Mouse (Mus musculus): ENCODE results near the gene Vmn1r85. TPM values are rescaled to one million over a fixed set of nuclear protein-coding genes. Genes with fewer than 3 reads are reported as not detected.

Gene Vmn1r85
- polyA plus RNA-seq, 1 experiment from 2014 or later = not detected

DNA sequence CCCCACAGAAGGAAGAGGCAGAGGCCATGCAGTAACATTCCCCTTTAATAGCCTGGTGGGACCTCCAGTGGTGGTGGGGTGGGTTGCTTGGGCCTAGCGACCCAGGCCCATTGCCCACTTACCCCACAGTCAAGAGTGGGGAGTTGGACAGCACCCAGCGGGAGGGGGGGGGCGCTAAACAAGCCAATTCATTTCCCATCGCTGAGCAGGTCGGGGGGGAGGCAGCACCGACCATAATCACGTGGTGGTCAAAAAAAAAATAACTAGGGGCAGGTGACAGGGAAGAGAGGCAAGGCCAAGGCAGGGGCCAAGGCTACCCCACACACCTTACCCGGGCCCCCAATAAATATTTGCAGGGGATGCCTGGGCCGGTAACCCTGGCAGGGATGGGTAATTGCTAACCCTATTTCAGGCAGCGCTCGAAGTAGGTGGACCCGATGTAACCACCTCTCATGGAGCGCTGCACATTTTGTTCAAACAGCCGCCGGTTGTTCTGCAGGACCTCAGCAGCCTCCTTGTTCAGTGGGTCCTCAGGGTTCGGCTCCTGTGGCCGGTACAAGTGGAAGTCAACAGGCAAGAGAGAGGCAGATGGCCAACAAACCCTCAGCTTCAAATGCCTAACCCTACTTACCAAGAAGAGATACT is 59.6 kb downstream of the Vmn1r85 start:
- Histone ChIP-seq H3K27me3 (replicated peaks; ENCODE audit: control insufficient read depth, insufficient read depth, low read length) (no peaks in the 10 kb centered on the region), H3K36me3 (ENCODE audit: control insufficient read depth, insufficient read depth, low read length) (peaks cover 32% of the 10 kb centered on the region), H3K27ac (ENCODE audit: low read depth, low read length) (peak overlapping the region; percentile 94), H3K4me1 (replicated peaks; ENCODE audit: control insufficient read depth, insufficient read depth, low read length) (peaks cover 26% of the 10 kb centered on the region), H3K4me3 (ENCODE audit: low read depth, low read length) (peak overlapping the region; percentile 85), H3K9me3 (ENCODE audit: control insufficient read depth, low read length) (no peaks in the 10 kb centered on the region), H3K9ac (ENCODE audit: low read depth, low read length) (peak overlapping the region; percentile 99), H3K4me2 (peak overlapping the region; percentile 88)
- DNase-seq (ENCODE audit: low spot score) (no peak), ATAC-seq (replicated peaks; ENCODE audit: low FRiP score) (no peak)
- 83% methylated on average over 17 of the region's 17 CpGs for WGBS

DNA sequence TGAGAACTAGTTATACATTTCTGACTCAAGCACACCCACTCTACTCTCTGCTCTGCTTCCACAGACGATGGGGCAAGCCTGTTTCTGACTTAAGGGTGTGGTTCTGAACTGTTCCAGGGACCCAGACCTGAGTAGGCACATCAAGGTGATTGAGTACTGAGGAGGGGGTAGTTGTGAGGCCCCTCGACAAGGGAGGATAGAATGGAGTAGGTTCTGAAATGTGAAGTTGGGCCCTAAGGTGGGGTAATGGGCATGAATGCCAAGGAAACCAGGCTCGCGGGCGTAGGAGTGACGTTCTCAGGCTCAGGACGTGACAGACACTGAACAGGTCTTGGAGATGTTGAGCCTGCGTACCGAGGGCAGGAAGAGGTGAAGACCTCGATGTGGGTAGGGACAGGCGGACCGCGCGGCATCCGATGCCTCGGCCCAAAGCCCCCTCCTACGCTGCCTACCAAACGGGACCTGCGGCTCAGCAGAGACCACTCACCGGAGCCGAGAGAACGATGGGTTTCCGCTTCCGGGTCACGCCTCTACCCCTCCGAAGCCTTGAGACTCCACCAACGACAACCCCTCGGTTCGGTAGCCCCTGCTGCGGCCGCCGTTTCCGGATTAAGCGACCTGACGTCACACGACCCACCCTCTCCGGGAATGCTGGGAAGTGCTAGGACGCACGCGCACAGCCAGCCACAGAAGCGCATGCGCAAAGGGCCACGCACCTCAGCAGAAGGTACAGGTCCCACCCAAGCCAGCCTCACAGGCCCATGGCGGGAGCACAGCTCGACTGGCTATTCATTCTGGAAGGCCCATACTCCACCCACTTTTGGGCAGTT is 60.6 kb downstream of the Vmn1r85 start, which contains the start of gene Chmp2a:
Gene Chmp2a (minus strand): TSS at position 660 of the 830 bp plus-strand sequence.
- Histone ChIP-seq H3K36me3 (ENCODE audit: control insufficient read depth, insufficient read depth, low read length) (peaks cover 41% of the 10 kb centered on the region), H3K9me3 (ENCODE audit: control insufficient read depth, low read length) (no peaks in the 10 kb centered on the region), H3K9ac (ENCODE audit: low read depth, low read length) (peak within 1 kb of the TSS; percentile 99), H3K27ac (ENCODE audit: low read depth, low read length) (peak within 1 kb of the TSS; percentile 94), H3K4me3 (ENCODE audit: low read depth, low read length) (peak within 1 kb of the TSS; percentile 85), H3K4me2 (peak within 1 kb of the TSS; percentile 88), H3K27me3 (replicated peaks; ENCODE audit: control insufficient read depth, insufficient read depth, low read length) (no peaks in the 10 kb centered on the region), H3K4me1 (replicated peaks; ENCODE audit: control insufficient read depth, insufficient read depth, low read length) (peaks cover 25% of the 10 kb centered on the region)
- under 1% methylated on average over 45 of the region's 45 CpGs for WGBS
- DNase-seq (ENCODE audit: low spot score) (peak; percentile 97), ATAC-seq (replicated peaks; ENCODE audit: low FRiP score) (peak; percentile 80)

DNA sequence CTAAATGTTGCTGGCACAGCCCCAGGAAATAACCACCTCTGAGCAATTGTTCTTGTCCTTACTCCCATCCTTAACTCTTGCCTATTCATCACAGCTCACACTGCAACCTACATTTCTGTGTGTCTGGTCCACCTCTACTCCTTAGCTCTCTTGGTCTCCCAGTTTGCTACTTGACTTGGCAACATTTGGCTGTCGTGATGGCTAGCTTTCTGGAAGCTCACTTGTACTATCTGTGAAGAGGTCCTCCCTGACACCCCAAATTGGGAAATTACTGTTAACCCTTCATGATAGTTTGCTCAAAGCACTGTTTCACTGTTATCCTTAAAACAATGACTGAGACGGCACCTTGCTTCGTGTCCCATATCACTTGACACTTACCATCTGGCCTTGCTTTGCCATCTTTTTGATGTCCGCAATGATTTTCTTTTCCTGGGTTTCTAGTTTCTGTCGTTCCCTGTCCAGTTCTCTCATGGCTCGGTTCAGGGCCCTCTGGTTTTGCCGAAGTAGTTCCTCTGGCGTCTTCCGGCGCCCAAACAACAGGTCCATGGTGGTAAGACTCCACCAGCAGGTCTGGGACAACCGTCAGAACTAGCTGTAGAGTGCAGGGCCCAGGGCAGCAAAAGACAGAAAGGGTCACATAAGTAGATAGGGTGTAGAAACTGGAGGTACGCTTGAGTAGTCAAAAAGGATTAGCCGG is 61.4 kb downstream of the Vmn1r85 start:
- H3K4me2 ChIP-seq = peak overlapping the region; percentile 88
- H3K4me1 ChIP-seq (replicated peaks; ENCODE audit: control insufficient read depth, insufficient read depth, low read length) = peaks cover 17% of the 10 kb centered on the region
- peak overlapping the region; percentile 94 for H3K27ac ChIP-seq (ENCODE audit: low read depth, low read length)
- H3K9me3 ChIP-seq (ENCODE audit: control insufficient read depth, low read length) = no peaks in the 10 kb centered on the region
- peaks cover 49% of the 10 kb centered on the region for H3K36me3 ChIP-seq (ENCODE audit: control insufficient read depth, insufficient read depth, low read length)
- H3K27me3 ChIP-seq (replicated peaks; ENCODE audit: control insufficient read depth, insufficient read depth, low read length) = no peaks in the 10 kb centered on the region
- WGBS = 44% methylated on average over 13 of the region's 13 CpGs
- peak overlapping the region; percentile 90 for H3K9ac ChIP-seq (ENCODE audit: low read depth, low read length)
- no peak for ATAC-seq (replicated peaks; ENCODE audit: low FRiP score)
- no peak for DNase-seq (ENCODE audit: low spot score)
- peak overlapping the region; percentile 75 for H3K4me3 ChIP-seq (ENCODE audit: low read depth, low read length)

Other genes starting within 250 kb of the Vmn1r85 start
- 2.2 and 2.4 TPM in 2 replicates for gene Zfp128, start 214.0 kb downstream of the Vmn1r85 start, polyA plus RNA-seq (2014; fragmentation: Nextera tagmentation; extraction: Ambion mirVana)
- gene Zscan22, start 197.4 kb downstream of the Vmn1r85 start, polyA plus RNA-seq (2014; fragmentation: Nextera tagmentation; extraction: Ambion mirVana) = 14.4 and 16.4 TPM in 2 replicates
- gene Rps5, start 172.9 kb downstream of the Vmn1r85 start, polyA plus RNA-seq (2014; fragmentation: Nextera tagmentation; extraction: Ambion mirVana) = 1,276 and 1,341 TPM in 2 replicates
- gene Rnf225, start 167.8 kb downstream of the Vmn1r85 start, polyA plus RNA-seq (2014; fragmentation: Nextera tagmentation; extraction: Ambion mirVana) = 0.38 and 0.81 TPM in 2 replicates
- gene Zfp324, start 129.3 kb downstream of the Vmn1r85 start, polyA plus RNA-seq (2014; fragmentation: Nextera tagmentation; extraction: Ambion mirVana) = 6.6 and 7.7 TPM in 2 replicates
- gene Zfp446, start 117.3 kb downstream of the Vmn1r85 start, polyA plus RNA-seq (2014; fragmentation: Nextera tagmentation; extraction: Ambion mirVana) = 6.9 and 7.0 TPM in 2 replicates
- 0.52 and 1.1 TPM in 2 replicates for gene Slc27a5, start 97.0 kb downstream of the Vmn1r85 start, polyA plus RNA-seq (2014; fragmentation: Nextera tagmentation; extraction: Ambion mirVana)
- 339 and 346 TPM in 2 replicates for gene Trim28, start 96.1 kb downstream of the Vmn1r85 start, polyA plus RNA-seq (2014; fragmentation: Nextera tagmentation; extraction: Ambion mirVana)
- 27.5 and 27.9 TPM in 2 replicates for gene Zbtb45, start 85.1 kb downstream of the Vmn1r85 start, polyA plus RNA-seq (2014; fragmentation: Nextera tagmentation; extraction: Ambion mirVana)
- 134 and 142 TPM in 2 replicates for gene Chmp2a, start 60.4 kb downstream of the Vmn1r85 start, polyA plus RNA-seq (2014; fragmentation: Nextera tagmentation; extraction: Ambion mirVana)
- 178 and 183 TPM in 2 replicates for gene Ube2m, start 56.9 kb downstream of the Vmn1r85 start, polyA plus RNA-seq (2014; fragmentation: Nextera tagmentation; extraction: Ambion mirVana)
- gene Mzf1, start 40.4 kb downstream of the Vmn1r85 start, polyA plus RNA-seq (2014; fragmentation: Nextera tagmentation; extraction: Ambion mirVana) = 1.6 and 1.9 TPM in 2 replicates
- not detected in 2 replicates for gene Vmn1r86, start 24.7 kb upstream of the Vmn1r85 start, polyA plus RNA-seq (2014; fragmentation: Nextera tagmentation; extraction: Ambion mirVana)
- gene Vmn1r87, start 45.0 kb upstream of the Vmn1r85 start, polyA plus RNA-seq (2014; fragmentation: Nextera tagmentation; extraction: Ambion mirVana) = not detected in 2 replicates
- gene Vmn1r88, start 64.4 kb upstream of the Vmn1r85 start, polyA plus RNA-seq (2014; fragmentation: Nextera tagmentation; extraction: Ambion mirVana) = 0.03 TPM in 1 of 2 replicates, not detected in the other
- not detected in 2 replicates for gene Vmn1r89, start 117.8 kb upstream of the Vmn1r85 start, polyA plus RNA-seq (2014; fragmentation: Nextera tagmentation; extraction: Ambion mirVana)
- 171 and 177 TPM in 2 replicates for gene Lig1, start 182.1 kb upstream of the Vmn1r85 start, polyA plus RNA-seq (2014; fragmentation: Nextera tagmentation; extraction: Ambion mirVana)
- gene Zswim9, start 183.5 kb upstream of the Vmn1r85 start, polyA plus RNA-seq (2014; fragmentation: Nextera tagmentation; extraction: Ambion mirVana) = 2.9 and 4.0 TPM in 2 replicates
- gene Pla2g4c, start 229.5 kb upstream of the Vmn1r85 start, polyA plus RNA-seq (2014; fragmentation: Nextera tagmentation; extraction: Ambion mirVana) = 1.3 and 2.1 TPM in 2 replicates